Mouse (Mus musculus): ENCODE results near the gene Ppp2r5a.

DNA sequence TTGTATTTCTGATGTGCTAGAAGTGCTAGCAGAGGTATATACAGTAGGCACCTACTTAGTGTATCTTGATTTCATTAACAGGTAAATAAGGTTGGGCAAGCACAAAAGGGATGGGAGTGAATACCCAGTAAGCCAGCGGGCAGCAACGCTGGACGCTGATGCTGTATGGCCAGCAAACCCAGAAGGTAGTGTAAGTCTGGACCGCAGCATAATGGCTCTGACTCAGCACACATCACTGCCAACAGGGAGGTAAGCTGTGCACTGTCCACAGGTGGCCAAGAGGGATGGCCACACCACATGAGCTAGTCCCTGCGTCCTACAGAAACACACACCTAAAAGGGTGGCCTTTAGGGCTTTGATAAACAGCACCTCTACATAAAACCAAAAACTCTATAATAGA lies 52.7 kb downstream of the Ppp2r5a start:
- TF ChIP-seq EP300 (IDR thresholded peaks at IDR 0.05; ENCODE audit: insufficient read depth, low read depth, low read length) (no peak), POLR2A (IDR thresholded peaks at IDR 0.05; ENCODE audit: insufficient read depth, low read length) (no peak)
